Mouse (Mus musculus): Measurements from ENCODE around the gene Mfsd1.

GRCm38 (mm10) chr3:67573523-67573922 is 9.0 kb upstream of the Mfsd1 start:
- no peak for TF ChIP-seq CTCF (IDR thresholded peaks at IDR 0.05; ENCODE audit: borderline replicate concordance, control insufficient read depth, extremely low read depth, insufficient read depth, low read length, poor library complexity)
- TF ChIP-seq POLR2A (IDR thresholded peaks at IDR 0.05; ENCODE audit: control insufficient read depth, extremely low read depth, insufficient read depth, low read length, poor library complexity) = no peak

Measured in thymus, adult 2 months (tissue).